Mouse (Mus musculus) hematopoietic multipotent progenitor cell, adult 10-12 weeks (in vitro differentiated cells): Measurements from ENCODE around the gene Prr11. TPM values are rescaled to one million over a fixed set of nuclear protein-coding genes. Genes with fewer than 3 reads are reported as not detected.

Experiments
- polyA plus RNA-seq: library from polyadenylated mRNA; stranded (reverse); fragments of >175 nt; gene quantifications from 2 replicates; pipeline ENCODE4 v1.2.3, GENCODE M21; 2012; ENCODE audit warnings: low replicate concordance

The Prr11 gene
- 0.26 and 0.65 TPM in 2 replicates for polyA plus RNA-seq

GRCm38 (mm10) chr11:87108409-87108754 is at the start of gene Prr11:
Prr11 (minus strand) TSS chr11:87108708.

GRCm38 (mm10) chr11:87126824-87127816 is 18.6 kb upstream of the Prr11 start, which contains the start of gene Trim37:
Trim37 (plus strand) TSS chr11:87127077.

DNA sequence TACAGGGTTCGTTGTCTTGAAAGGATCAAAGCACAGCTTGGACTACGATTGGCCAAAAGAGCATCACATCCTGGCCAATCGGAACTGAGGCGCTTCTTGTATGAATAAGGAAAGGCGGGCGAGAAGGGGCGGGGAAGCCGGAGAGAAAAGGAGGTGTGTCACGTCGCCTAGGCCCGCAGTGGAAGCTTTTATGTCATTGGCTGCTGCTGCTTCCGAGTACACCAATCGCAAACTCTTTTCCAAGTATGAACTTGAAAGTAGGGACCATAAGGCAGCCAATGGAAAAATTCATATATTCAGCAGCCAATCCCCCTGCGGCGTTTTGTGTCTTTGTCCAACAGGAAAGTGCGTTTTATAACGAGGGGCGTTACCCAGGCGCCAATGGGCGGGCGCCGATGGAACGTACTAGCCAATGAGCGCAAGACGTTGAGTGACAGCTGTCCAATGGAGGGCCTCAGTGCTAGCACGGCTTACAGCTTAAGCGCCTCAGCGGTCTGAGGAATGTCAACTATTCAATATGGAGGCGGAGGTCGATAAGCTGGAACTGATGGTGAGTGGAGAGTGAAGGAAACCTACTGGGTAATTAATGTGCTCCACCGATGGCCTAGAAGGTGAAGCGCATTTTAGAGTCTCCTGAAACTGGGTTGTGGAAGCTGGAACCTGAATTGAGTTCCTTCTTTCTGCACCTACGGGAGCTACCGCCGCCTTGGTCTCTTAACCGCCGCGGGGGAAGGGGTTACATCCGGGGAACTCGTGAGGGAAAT is 429 bp upstream of the Prr11 start, which contains the start of gene Ska2:
Ska2 (plus strand) TSS at position 480 of the 764 bp plus-strand sequence.

DNA sequence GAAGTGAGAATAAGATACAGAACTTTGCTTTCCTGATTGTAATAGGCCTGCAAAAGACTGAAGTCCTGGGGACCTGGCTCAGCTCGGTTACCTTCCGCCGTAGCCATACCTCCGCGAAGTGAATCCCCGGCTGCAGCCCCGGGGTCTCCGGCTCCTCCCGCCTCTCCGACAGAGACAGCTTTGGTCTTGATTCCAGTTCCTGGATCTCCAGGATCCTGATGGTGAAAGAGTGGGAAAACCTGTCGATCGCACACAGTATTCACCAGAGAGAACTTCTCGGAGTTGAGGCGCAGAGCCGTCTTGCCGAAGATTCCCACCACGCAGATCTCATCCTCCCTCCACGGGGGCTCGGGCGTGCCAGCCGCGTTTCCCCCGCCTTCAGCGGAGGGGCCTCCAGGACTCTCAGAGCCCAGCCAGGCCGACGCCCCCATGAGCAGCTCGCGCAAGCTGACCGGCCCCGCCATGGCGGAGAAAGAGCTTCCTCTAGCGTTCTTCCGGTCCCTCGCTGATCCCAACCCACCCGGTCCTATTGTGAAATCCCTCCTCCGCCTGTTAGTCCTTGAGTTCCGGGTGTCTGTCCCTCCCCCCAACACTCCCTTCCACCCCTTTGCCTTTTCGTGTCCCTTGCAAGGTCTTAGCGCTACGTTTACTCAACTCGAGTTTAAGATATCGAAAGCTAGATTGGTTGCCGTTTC is 22.1 kb downstream of the Prr11 start, which contains the start of gene Smg8:
Smg8 (minus strand) TSS at position 485 of the 695 bp plus-strand sequence.

GRCm38 (mm10) chr11:87073866-87074440 is 34.6 kb downstream of the Prr11 start, which contains the start of gene Gdpd1:
Gdpd1 (minus strand) TSS chr11:87074062.

Other genes with a start within 250 kb of the Prr11 start
- 3.4 and 4.6 TPM in 2 replicates for gene Ypel2, start 115.0 kb downstream of the Prr11 start, polyA plus RNA-seq
- gene Gdpd1, start 34.6 kb downstream of the Prr11 start, polyA plus RNA-seq, result 0.13 and 0.88 TPM in 2 replicates
- 4.4 and 5.0 TPM in 2 replicates for gene Smg8, start 21.9 kb downstream of the Prr11 start, polyA plus RNA-seq
- gene Ska2, start 526 bp upstream of the Prr11 start, polyA plus RNA-seq, result 0.20 and 1.1 TPM in 2 replicates
- gene Trim37, start 18.4 kb upstream of the Prr11 start, polyA plus RNA-seq, result 4.1 and 6.1 TPM in 2 replicates